16 mouse cellular contexts compared by ENCODE assay signal in the genomic region with DNA sequence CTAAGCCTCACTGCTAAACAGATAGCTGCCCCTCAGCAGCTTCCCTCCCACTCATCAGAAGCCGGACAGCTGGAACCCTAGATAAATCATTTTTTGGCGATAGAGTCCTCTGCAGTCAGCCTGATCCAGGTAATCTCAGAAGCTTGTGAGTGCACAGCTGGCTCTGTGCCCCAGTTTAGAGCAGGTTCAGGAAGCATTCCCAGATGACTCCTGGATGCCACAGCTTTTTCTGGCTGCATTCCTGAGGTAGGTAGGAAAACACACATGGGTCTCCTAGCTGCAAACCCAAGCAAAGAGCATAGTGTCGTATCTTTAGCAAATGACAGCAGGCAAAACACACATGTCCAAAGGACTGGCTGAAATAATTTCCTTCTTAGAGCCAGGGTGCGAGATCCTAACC. TPM values are rescaled to one million over a fixed set of nuclear protein-coding genes. Genes with fewer than 3 reads are reported as not detected.
DNase-seq lines count a peak whose midpoint lies in the region; ATAC-seq and TF ChIP-seq lines count a peak whose summit lies in the region.
"Had no signal": no experiment of that assay in that cellular context is flagged by ENCODE, and none has a peak within 500 bp of the region (broad histone marks: within the 10 kb centered on the region; RNA-seq: fewer than 3 reads in every experiment).

No protein-coding gene starts in this region.

- TF ChIP-seq POLR2A in heart, adult 2 months (IDR thresholded peaks at IDR 0.05; ENCODE audit: insufficient read depth, low read depth, low read length) = no peak

- H3K4me2 ChIP-seq in heart, embryonic 12.5 days = no peak overlapping the region
- peak overlapping the region; percentile 15; the same call in 1 of the 2 replicates for H3K4me2 ChIP-seq in heart, embryonic 15.5 days
- H3K4me2 ChIP-seq: kidney, embryonic 15.5 days; neural tube, embryonic 13.5 days had no signal

- H3K9me3 ChIP-seq in heart, embryonic 12.5 days (replicated peaks) = no peaks in the 10 kb centered on the region
- H3K9me3 ChIP-seq in heart, embryonic 15.5 days (replicated peaks) = no peaks in the 10 kb centered on the region
- H3K9me3 ChIP-seq: kidney, embryonic 15.5 days; neural tube, embryonic 13.5 days had no signal

- whole genome bisulfite sequencing in heart, adult 2 months = 30% methylated on average over 4 of the region's 4 CpGs
- WGBS in heart, embryonic 12.5 days = 26% methylated on average over 4 of the region's 4 CpGs
- 28% methylated on average over 4 of the region's 4 CpGs for WGBS in heart, embryonic 15.5 days

- 0 out of 2 replicates have a peak, but pooled peaks have one; percentile 15 for TF ChIP-seq EP300 in heart, adult 2 months (IDR thresholded peaks at IDR 0.05; ENCODE audit: insufficient read depth, low read depth, low read length)

- no peak for ATAC-seq in heart, embryonic 12.5 days (ENCODE audit: insufficient number of reproducible peaks, low FRiP score)
- ATAC-seq in heart, embryonic 15.5 days (replicated peaks; ENCODE audit: insufficient number of reproducible peaks, insufficient read depth, low FRiP score, low read depth) = peak; percentile 61; the same call in 1 of the 2 replicates
- no peak for ATAC-seq in frontal cortex, adult (ENCODE audit: low TSS enrichment)
- ATAC-seq: activated CD4-positive, CD25-positive, alpha-beta regulatory T cell, adult 4 months; inflammation-experienced regulatory T-cells, adult 6 months; midbrain, embryonic 16.5 days had no signal

- peak overlapping the region; percentile 47 for H3K27ac ChIP-seq in heart, adult 2 months
- H3K27ac ChIP-seq in heart, embryonic 12.5 days (ENCODE audit: poor library complexity, severe bottlenecking) = peak overlapping the region; percentile 34; the same call in 1 of the 2 replicates
- peak overlapping the region; percentile 74 for H3K27ac ChIP-seq in heart, embryonic 15.5 days
- H3K27ac ChIP-seq: kidney, embryonic 15.5 days; layer of hippocampus, adult 2 months; left cerebral cortex, adult 2 months; neural tube, embryonic 13.5 days had no signal

- H3K36me3 ChIP-seq in heart, adult 2 months (ENCODE audit: control insufficient read depth, insufficient read depth, low read length) = no peaks in the 10 kb centered on the region
- no peaks in the 10 kb centered on the region for H3K36me3 ChIP-seq in heart, embryonic 12.5 days
- H3K36me3 ChIP-seq in heart, embryonic 15.5 days = no peaks in the 10 kb centered on the region
- H3K36me3 ChIP-seq: kidney, embryonic 15.5 days; neural tube, embryonic 13.5 days had no signal

- intact Hi-C loops in heart, adult 2 months (cut with DNase I) = no loop called here

- H3K4me3 ChIP-seq in heart, adult 2 months = no peak overlapping the region
- H3K4me3 ChIP-seq in heart, embryonic 12.5 days = no peak overlapping the region
- H3K4me3 ChIP-seq in heart, embryonic 15.5 days = no peak overlapping the region
- H3K4me3 ChIP-seq: kidney, embryonic 15.5 days; layer of hippocampus, adult 2 months; left cerebral cortex, adult 2 months; neural tube, embryonic 13.5 days had no signal

- H3K27me3 ChIP-seq in heart, adult 2 months (ENCODE audit: control insufficient read depth, insufficient read depth, low read length) = no peaks in the 10 kb centered on the region
- H3K27me3 ChIP-seq in heart, embryonic 12.5 days (replicated peaks) = no peaks in the 10 kb centered on the region
- no peaks in the 10 kb centered on the region for H3K27me3 ChIP-seq in heart, embryonic 15.5 days
- H3K27me3 ChIP-seq: kidney, embryonic 15.5 days; neural tube, embryonic 13.5 days had no signal

- TF ChIP-seq CTCF in heart, adult 2 months (IDR thresholded peaks at IDR 0.05) = no peak

- no peaks in the 10 kb centered on the region for H3K79me2 ChIP-seq in heart, adult 2 months (replicated peaks; ENCODE audit: control insufficient read depth, insufficient read depth, low read length)

- peak in 1 of 2 experiments; percentile 55 for DNase-seq in heart, adult 2 months
- DNase-seq in heart, adult 11 months = no peak
- peak; percentile 18 for DNase-seq in lung, postnatal 25 days (ENCODE audit: low spot score)
- no peak for DNase-seq in retina, embryonic 14.5 days (ENCODE audit: low spot score)
- DNase-seq: adrenal gland, postnatal 36 days; spleen, adult 18-20 months had no signal

- no peak overlapping the region for H3K9ac ChIP-seq in heart, adult 2 months (ENCODE audit: low read depth, low read length)
- H3K9ac ChIP-seq in heart, embryonic 12.5 days = no peak overlapping the region
- no peak overlapping the region for H3K9ac ChIP-seq in heart, embryonic 15.5 days
- H3K9ac ChIP-seq: kidney, embryonic 15.5 days; neural tube, embryonic 13.5 days had no signal

- H3K4me1 ChIP-seq in heart, adult 2 months (ENCODE audit: control insufficient read depth, insufficient read depth, low read length) = peaks cover 3% of the 10 kb centered on the region; the same call in 1 of the 2 replicates
- peaks cover 52% of the 10 kb centered on the region for H3K4me1 ChIP-seq in heart, embryonic 12.5 days (replicated peaks)
- peaks cover 40% of the 10 kb centered on the region for H3K4me1 ChIP-seq in heart, embryonic 15.5 days (replicated peaks)
- H3K4me1 ChIP-seq: neural tube, embryonic 13.5 days had no signal

RNA-seq across cellular contexts. Expression of a gene that starts 13.5 kb away (rescaled TPM):
- 10 to 100 TPM; 78.9 to 83.9 TPM for total RNA-seq in heart, adult 2 months (2021)
- polyA plus RNA-seq in heart, adult 2 months (2012; rRNA removed) = 15.0 and 25.0 TPM in 2 replicates
- 14.2 and 14.4 TPM in 2 replicates for polyA plus RNA-seq in heart, embryonic 12.5 days (2016; fragmentation: Nextera tagmentation; extraction: Ambion mirVana)
- 18.7 and 21.2 TPM in 2 replicates for polyA plus RNA-seq in heart, embryonic 15.5 days (2015; fragmentation: Nextera tagmentation; extraction: Ambion mirVana)
